Mouse (Mus musculus) left cerebral cortex, postnatal 10 days (tissue): Measurements from ENCODE around the gene Map9. TPM values are rescaled to one million over a fixed set of nuclear protein-coding genes. Genes with fewer than 3 reads are reported as not detected.
"Not testable (repeated sequence)": the region's sequence is repeated elsewhere in the genome, so short reads cannot be mapped to it uniquely, and the experiment has no call there.

Source experiments
- DNase-seq, 2 experiments: peaks; one replicate each; pipeline ENCODE4 v3.0.0; 2021 to 2022; ENCODE audit warnings: low spot score in 2 of 2, mixed read lengths in 1 of 2; ENCODE audit errors: extremely low spot score in 1 of 2
- intact Hi-C: fragments of 180-260 bp; cut with DNase I; formaldehyde crosslinking; loops from one replicate; pipeline ENCODE4 v1.15.1; 2025
- total RNA-seq, 2 experiments: library from RNA; stranded (reverse); gene quantifications; 2 replicates each; pipeline ENCODE4 v1.2.3; 2021

Map9 gene
- 100 to 1,000 TPM; 133 to 144 TPM for total RNA-seq

DNA sequence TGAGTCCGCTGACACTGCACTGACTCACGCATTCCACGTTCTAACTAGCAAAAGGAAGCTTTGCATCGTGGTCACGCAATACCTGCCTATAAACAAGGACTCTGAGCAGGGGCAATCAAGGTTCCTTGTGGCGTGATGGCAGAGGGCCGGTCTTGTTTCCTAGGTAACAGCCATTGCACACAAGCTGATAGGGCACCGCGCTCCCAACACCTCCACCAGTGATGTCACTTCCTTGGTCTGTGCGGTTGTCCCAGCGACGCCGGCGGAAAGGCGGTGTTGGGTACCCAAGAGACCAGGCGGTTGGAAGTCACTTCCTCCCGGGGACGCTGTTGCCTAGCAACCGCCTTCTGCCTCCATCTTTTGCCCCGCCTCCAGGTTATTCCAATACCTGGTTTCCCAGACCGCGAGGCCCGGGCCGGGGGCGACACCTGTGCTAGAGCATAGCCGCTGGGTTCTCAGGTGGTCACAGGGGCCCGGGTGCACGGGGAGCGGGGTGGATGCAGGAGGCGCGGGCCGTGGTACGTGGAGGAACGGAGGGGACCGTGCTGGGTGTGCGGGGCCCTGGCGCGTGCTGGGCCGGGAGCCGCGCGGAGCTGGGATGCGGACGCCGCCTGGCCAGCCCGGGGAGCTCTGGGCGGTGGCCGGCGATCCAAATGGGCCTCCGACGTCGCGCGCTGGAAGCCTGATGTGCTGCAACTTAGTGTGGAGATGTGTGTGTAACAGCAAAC lies at the start of gene Map9:
Gene Map9 (plus strand): TSS at position 248 of the 728 bp plus-strand sequence.
- intact Hi-C loops = no loop called here

DNA sequence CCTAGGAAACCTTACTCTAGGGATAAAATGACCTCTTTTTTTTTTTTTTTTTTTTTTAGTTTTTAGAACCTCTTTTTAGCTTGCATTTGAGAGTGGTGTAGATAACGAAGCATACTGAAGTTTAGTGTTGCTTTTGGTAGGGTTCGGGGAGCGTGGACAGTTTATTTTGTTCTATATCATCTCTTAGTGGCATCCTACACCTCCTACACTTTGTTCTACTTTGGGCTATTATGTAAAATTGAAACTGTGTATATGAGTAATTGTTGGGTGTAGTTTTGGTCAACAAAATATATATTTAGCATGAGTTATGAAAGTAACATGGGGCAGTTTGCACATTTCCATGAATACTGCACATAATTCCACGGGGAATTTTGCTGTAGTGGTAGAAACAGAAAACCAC lies 42.1 kb upstream of the Map9 start:
- no peak for DNase-seq

More for the DNA sequence above, at the start of gene Map9:
- peak; percentile 99 for DNase-seq

DNA sequence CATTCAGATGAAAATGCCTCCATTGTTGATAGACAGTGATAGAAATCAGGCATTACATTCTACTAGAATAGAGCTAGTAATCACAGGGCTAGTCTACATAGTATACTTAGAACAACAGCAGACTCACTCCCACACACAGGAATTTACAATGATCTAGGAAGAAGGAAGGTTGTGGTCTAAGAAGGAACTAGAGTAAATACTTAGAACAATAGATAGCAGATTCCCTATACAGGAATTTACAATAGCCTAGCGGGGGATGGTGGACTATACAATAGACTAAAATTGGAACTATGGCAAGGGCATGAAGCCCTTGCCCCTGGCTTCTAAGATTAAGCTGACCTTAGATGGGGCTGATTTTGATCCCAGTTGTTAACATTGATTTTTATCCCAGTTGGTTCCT lies 31.1 kb upstream of the Map9 start:
- intact Hi-C loops, DNase-seq: not testable (repeated sequence)

More for the DNA sequence above, 42.1 kb upstream of the Map9 start:
- intact Hi-C loops = no loop called here

DNA sequence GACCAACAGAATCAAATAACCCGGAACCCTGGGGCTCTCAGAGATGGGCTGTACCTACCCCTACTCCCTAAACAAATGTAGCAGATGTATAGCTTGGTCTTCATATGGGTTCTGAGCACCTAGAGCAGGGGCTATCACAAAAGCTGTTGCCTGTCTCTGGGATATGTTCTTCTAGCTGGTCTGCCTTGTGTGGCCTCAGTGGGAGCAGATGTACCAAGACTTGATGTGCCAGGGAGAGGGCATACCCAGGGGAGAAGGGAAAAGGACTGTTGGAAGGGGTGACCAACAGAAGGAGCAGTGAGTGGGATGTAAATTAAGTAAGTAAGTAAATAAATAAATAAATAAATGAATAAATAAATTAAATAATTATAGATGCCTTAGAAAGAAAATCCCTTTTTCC lies 25.8 kb upstream of the Map9 start:
- no peak for DNase-seq
- intact Hi-C loops = loop anchor here (5.0 to 10.0 kb wide), 2 partner anchors 187 to 285 kb away; partner anchors contain the start of gene Gucy1a1

DNA sequence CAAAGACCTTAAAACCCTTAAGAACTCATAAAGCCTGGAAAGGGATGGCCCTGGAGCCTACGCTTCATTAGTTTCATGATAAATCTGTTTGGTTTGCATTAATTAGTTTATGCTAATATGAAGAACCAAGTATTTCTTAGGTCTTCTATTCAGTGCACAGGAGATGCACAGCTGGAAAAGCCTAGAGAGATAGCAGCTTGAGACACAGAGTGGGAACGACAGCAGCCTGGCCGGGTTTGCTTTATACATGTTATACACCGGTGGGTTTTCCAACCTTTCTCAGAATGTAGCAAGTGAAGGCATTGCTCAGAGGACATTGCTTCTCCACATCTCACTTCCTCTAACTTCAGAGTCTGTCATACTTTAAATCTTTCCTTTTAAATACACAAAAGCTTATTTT lies 25.3 kb upstream of the Map9 start:
- no peak for DNase-seq
- intact Hi-C loops = loop anchor here (5.0 to 10.0 kb wide), 2 partner anchors 188 to 285 kb away; partner anchors contain the start of gene Gucy1a1

DNA sequence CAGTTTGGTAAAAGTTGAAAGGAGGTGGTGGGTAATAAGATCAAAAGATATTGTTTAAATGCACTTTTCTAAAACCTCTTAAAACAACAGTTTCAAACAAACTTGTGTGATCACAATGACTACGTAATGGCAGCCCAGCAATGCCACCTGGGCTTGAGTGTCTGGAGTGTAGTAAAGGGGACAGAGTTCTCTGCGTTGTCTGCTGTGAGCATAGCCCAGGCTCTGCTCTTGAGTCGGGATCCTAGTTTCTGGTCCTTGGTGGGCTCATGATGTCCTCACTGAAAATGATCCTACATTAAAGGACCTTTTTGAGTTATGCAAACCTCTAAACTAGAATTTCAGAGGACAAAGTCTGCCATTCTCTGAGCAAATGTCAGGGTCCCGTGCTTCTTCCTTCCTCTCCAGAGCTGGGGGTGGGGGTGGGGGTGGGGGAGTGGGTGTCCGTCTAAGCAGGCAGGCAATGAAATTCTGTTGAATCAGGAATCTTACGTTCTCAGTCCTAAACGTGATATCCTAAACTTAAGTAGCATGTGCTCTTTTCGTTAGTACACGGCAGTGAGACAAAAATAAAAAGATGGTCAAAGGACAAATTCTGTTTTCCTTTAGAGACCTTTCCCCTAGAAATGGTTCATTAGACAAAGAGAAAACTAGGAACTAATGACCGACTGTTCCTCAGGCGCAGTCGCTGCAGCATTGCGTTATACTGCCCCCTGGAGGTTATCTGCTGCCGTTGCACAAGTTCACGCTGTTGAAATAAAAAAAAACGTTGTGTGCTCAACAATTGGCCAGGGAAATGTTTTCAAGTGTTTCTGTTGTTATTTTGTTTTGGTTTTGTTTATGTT lies 24.5 kb upstream of the Map9 start:
- intact Hi-C loops = loop anchor here (5.0 to 10.0 kb wide), 2 partner anchors 189 to 286 kb away; partner anchors contain the start of gene Gucy1a1
- DNase-seq = peak; percentile 38 to 55

DNA sequence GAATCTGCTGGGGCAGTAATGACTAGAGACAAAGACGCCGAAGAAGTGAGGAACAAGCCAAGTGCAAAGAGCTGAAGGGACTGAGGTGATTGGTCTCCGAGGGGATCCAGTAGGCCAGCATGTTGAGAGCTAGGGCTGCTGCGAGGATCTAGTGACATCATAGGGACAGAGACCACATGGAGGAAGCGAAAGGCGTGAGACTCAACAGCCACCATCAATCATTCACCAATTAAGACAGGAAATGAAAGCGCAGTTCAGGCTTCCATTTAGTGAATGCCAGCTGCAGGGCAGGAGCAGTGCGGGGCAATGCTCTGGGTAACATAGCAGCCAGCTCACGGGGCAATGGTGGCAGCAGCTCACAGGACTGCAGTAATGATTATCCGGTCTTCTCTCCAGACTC lies 17.7 kb upstream of the Map9 start:
- intact Hi-C loops = no loop called here
- no peak for DNase-seq

DNA sequence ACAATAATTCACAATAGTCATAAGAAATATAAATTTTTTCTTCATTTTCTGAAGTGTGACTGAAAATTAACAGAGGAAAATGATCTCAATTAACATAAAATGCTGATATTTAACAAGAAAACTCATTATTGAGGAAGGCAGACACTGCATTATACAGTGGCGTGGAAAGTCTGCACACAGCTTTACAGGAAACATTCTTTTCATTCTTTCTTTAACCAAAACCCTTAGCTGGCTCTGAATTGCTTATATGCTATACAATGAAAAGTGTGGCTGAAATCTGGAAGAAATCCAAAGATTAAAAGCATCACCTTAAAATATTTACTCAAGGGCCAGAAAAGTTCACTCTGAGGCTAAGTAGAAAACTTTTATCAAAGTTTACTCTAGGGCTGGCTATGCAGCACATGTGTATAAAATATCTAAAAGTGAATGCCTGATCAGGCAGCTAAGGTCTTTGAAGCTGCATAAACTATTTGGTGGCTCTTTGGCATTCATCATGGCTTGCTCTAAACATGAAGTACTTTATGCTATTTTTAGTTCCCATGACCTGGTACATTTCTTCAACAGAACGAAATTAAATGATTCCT lies 9.5 kb upstream of the Map9 start:
- intact Hi-C loops = no loop called here
- DNase-seq = no peak

DNA sequence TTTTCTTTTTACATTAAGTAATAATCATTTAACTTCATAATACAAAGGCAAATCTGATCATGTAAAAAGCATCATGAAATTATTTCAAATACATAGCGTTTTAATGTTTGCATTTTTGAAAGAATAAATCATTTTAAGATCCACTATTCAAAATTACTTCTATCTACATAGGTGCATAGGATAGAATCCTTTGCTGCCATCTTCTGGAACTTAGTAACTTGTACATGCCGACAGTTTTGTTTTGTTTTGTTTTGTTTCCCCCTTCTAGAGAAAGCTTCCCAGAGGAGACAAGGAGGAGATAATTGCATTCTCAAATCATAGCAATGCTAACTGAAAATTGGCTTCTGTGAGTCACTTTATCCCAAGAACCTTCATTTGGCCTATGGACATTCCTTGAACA lies 7.5 kb upstream of the Map9 start:
- no peak for DNase-seq
- intact Hi-C loops = loop anchor here (5.0 kb wide), 2 partner anchors 298 to 418 kb away; partner anchors contain the start of gene Ctso

DNA sequence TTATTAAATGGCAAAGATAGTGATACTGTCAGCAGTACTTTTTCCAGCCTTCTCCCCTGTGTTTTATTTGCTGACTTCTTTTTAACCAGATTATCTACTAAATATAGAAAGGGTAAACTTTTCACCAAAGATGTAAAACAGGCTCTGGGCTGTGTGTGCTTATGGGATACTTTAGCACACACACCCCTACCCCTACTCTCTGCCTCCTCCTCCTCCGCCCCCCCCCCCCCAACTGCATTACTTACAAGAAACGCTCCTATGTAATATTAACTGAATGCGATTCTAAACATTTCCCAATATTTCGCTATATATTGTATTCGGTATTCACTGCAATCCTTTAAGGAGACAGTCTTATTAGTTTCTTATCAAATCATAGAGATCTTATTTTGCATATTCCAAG lies 504 bp upstream of the Map9 start:
- intact Hi-C loops = no loop called here
- DNase-seq = no peak

DNA sequence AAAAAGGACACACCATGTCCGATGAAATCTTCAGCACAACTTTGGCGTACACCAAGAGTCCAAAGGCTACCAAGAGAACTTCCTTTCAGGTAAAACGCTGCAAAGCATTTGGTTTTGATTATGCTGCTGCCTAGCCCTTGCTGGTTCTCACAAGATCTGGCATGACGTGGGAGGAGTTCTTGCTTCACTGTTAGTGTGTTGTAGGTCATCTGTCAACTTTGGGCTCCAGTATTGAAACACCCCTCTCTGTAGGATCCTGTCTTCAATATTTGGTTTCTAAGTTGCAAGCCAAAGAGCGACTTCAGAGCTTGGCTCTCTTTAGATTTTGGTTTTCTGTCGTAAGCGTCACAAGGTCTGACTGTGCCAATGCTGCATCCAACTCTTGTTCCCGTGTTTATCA lies 1.2 kb downstream of the Map9 start:
- intact Hi-C loops = no loop called here
- no peak for DNase-seq

DNA sequence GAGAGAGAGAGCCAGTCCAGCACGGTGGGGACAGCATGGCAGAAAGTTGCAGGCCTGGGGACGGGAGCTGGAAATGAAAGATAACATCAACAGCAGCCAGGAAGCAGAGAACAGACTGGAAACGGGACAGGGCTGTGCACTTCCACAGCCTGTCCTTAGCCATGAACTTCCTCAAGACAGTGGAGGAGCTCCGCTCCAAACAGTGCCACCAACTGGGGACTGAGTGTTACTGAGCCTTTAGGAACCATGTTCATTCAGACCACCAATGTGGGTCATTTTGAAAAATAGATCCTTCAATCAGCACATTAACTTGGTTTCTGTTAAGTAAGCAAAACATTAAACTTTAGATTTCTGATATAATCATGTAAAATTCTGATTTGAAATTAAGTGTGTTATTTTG lies 4.6 kb downstream of the Map9 start:
- intact Hi-C loops = no loop called here
- peak in 1 of 2 experiments; percentile 56 for DNase-seq

DNA sequence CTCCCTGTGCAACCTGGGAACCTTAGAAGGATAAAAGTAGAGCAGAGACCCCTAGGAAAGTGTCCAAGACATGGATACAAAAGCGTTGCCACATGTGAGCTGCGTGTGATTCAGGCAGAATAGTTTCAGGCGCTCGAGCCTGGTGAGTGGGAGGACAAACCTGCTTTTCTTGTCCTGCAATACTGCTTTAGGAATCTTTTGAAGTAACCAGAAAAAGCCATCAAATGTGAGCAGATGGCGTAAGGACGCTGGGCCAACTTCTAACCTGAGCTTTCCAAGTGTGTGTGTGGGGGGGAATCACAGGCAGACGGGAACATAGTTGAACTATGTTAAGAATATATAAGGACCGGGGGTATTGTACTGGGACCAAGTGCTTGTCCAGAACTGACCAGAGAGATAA lies 6.7 kb downstream of the Map9 start:
- DNase-seq = peak in 1 of 2 experiments; percentile 50
- intact Hi-C loops = loop anchor here (2.0 kb wide), 1 partner anchor 494 kb away; no protein-coding TSS in a partner anchor

DNA sequence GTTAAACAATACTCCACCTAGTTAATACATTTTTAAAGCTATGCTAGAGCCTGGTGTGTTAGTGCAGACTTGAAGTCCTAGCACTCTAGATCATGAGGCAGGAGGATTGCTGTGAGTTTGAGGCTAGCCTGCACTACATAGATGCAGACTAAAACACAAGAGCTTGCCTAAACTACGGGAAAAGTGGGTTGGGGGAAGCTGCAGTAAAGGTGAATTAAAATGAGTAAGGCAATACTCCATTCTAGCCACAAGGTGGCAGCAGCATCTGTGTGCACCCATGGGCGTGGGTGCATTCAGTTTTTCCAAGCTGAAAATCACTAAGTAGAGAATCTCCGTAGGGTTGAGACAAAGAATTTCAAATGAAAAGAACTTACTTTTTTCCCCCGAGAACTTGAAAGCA lies 7.1 kb downstream of the Map9 start:
- no peak for DNase-seq

DNA sequence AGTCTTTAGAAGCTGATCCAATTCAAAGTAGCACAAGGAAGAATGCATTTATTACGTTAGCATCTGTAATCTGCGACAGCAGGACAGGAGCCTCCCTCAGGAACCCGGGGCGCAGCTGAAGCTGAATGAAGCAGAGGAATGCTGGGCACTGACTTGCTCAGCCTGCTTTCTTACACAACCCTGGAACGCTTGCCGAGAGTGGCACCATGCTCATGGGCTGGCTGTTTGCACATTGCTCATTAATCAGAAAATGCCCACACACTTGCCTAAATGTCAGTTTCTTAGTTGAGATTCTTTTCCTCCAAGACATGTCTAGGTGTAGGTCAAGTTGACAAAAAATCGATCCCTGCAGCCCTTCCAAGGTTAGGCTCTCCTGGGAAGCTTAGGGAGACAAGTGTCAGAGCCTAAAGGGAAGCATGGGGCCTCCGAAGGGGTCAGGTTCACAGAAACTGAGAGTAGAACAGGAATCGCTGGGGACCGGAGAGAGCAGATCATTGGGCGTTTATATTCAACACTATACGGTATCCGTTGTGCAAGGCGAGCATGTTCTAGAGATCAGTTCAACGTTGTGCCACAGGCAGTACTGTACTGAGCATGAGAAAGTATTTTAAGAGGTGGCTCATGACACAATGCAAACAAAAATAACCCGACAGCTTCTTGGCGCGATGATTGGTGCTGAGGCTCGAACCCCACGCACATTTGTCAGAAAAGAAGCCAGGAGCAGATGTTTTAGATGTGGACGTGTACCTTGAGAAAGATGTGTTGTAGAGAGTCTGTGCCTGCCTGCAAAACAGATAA lies 11.4 kb downstream of the Map9 start:
- intact Hi-C loops = no loop called here
- DNase-seq = no peak

More for the DNA sequence above, 7.1 kb downstream of the Map9 start:
- intact Hi-C loops = loop anchor here (2.0 kb wide), 1 partner anchor 494 kb away; no protein-coding TSS in a partner anchor

DNA sequence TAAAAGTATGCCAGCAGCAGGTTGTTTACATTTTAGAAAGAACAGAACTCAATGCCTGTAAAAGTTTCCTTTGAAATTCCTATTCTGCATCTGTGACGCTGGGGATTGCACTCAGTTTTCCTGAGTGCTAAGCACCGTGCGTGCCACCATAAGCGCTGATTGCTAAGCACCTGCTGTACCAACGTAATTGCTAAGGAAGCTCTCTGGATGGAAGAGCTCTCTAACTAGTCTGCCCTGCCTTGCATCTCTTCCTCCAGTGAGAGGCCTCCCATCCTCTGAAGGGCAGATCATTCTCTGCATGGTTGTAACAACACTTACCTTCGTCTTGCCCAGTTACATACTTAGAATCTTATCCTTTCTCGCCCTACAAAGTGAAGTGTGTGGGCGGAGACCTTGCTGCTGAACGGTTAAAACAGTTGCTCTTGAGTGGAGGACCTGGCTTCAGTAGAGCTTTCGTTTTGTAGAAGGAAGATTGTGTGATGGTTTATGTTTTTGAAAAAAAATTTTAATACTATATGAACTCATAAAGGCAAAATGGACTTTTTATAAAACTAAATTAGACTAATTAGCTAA lies 12.7 kb downstream of the Map9 start:
- no peak for DNase-seq
- intact Hi-C loops = no loop called here

DNA sequence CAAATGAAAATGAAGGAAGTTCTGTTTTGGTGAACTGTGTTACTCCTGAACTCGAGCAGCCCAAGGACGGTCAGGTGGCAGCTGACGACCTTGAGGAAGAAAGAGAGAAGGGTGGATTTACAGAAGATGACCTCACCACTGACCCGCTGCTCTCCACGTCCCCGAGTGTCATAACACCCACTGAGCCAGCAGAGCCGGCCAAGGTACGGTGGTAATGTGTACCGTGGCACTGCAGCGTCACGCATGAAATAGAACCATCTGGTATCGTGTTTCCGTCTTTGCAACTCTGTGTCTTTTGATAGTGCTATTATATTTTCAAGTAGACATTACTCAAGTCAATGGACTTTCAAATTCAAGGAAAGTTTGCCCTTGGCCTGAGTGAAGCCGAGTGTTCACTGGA lies 19.1 kb downstream of the Map9 start:
- DNase-seq = no peak
- intact Hi-C loops = no loop called here

DNA sequence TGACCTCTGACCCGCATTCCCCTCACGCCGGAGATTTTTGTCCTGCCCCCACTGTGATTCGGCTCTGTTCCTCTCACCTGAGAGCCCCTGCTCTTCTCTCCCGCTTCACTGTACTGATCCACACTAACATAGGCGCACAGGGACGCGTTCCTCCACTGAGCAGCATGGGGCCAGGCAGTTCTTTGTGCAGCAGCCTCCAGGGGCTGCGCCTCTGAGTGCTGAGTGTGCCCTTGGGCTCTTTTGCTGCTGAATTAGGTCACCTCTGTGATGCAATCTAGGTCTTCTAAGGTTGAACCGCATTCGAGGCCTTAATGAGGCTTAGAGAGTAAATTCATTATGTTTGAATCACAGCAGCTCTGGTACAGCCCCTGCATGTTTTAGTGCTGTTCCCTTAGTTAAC lies 24.5 kb downstream of the Map9 start:
- no peak for DNase-seq
- intact Hi-C loops = loop anchor here (5.0 kb wide), 1 partner anchor 675 kb away; the partner anchor contains the start of gene Plrg1
